ENCODE assay signal across 8 mouse cellular contexts in the genomic region with DNA sequence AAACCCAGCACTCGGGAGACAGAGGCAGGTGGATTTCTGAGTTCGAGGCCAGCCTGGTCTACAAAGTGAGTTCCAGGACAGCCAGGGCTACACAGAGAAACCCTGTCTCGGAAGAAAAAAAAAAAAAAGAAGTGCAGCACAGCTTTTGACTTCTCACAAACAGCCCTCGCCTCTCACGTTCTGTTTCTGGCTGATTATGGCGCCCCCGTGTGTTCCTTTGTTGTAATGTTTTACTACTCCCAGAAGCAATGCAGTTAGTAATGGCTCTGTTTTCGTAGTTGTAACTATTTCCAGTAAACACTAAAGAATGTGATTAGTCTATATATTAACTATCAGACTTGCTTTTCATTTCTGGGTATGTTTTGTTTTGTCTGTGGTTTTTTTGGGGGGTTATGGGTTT. TPM values are rescaled to one million over a fixed set of nuclear protein-coding genes. Genes with fewer than 3 reads are reported as not detected.
DNase-seq lines count a peak whose midpoint lies in the region; ATAC-seq and TF ChIP-seq lines count a peak whose summit lies in the region.
"Not testable (repeated sequence)": the region's sequence is repeated elsewhere in the genome, so short reads cannot be mapped to it uniquely, and the experiment has no call there.

No protein-coding gene starts in this region.

- peak; percentile 41 for TF ChIP-seq CTCF in ES-Bruce4 (IDR thresholded peaks at IDR 0.05; ENCODE audit: low read depth, low read length)
- peak; percentile 47; the same call in 1 of the 2 replicates for TF ChIP-seq CTCF in bone marrow macrophage, adult 2 months (IDR thresholded peaks at IDR 0.05; ENCODE audit: low read depth, low read length)
- peak; percentile 71 for TF ChIP-seq CTCF in heart, postnatal 0 days (IDR thresholded peaks at IDR 0.05; ENCODE audit: low read depth)
- peak; percentile 75 for TF ChIP-seq CTCF in liver, embryonic 14.5 days (IDR thresholded peaks at IDR 0.05; ENCODE audit: low read depth)

- not testable (repeated sequence) for ATAC-seq in embryonic facial prominence, embryonic 11.5 days (replicated peaks; ENCODE audit: insufficient number of reproducible peaks, low FRiP score, low TSS enrichment, low read depth); liver, embryonic 14.5 days (ENCODE audit: insufficient read depth)
- peak; percentile 44; the same call in 1 of the 2 replicates for ATAC-seq in heart, postnatal 0 days (ENCODE audit: insufficient read depth, low read depth)
- ATAC-seq in neutrophil, adult 5-6 weeks (ENCODE audit: extremely low read depth, insufficient number of reproducible peaks, low FRiP score, poor library complexity, severe bottlenecking): peak; percentile 87

- 22% methylated on average over 8 of the region's 8 CpGs for WGBS in embryonic facial prominence, embryonic 11.5 days
- WGBS in heart, postnatal 0 days: 12% methylated on average over 8 of the region's 8 CpGs
- 14% methylated on average over 8 of the region's 8 CpGs for WGBS in liver, embryonic 14.5 days (ENCODE audit: insufficient replicate concordance)

- DNase-seq in embryonic facial prominence, embryonic 11.5 days (ENCODE audit: low spot score): peak; percentile 88
- peak; percentile 72 for DNase-seq in heart, postnatal 0 days (ENCODE audit: low spot score)
- peak; percentile 77 to 80 for DNase-seq in kidney, postnatal 4 days
- peak; percentile 39 to 58 (median 45) for DNase-seq in liver, embryonic 14.5 days (ENCODE audit: low read depth in 3 of 3, low spot score in 3 of 3)
- peak; percentile 79 for DNase-seq in testis, postnatal 10 days (ENCODE audit: low spot score)

- not testable (repeated sequence) for H3K9ac ChIP-seq in ES-Bruce4 (ENCODE audit: low read depth, poor library complexity, severe bottlenecking); embryonic facial prominence, embryonic 11.5 days (replicated peaks; ENCODE audit: low read length); heart, postnatal 0 days (replicated peaks; ENCODE audit: low read depth, low read length); liver, embryonic 14.5 days (replicated peaks)

- H3K36me3 ChIP-seq in ES-Bruce4 (ENCODE audit: control insufficient read depth, insufficient read depth, low read length, poor library complexity, severe bottlenecking); embryonic facial prominence, embryonic 11.5 days (replicated peaks; ENCODE audit: control insufficient read depth, insufficient read depth, low read depth, low read length); heart, postnatal 0 days (replicated peaks; ENCODE audit: control insufficient read depth, insufficient read depth, low read length); liver, embryonic 14.5 days (replicated peaks; ENCODE audit: control insufficient read depth, insufficient read depth, low read depth): not testable (repeated sequence)

- TF ChIP-seq POLR2A in ES-Bruce4 (IDR thresholded peaks at IDR 0.05; ENCODE audit: insufficient read depth, low read length); bone marrow macrophage, adult 2 months (IDR thresholded peaks at IDR 0.05; ENCODE audit: borderline replicate concordance, low read depth, low read length): not testable (repeated sequence)

- TF ChIP-seq EP300 in ES-Bruce4 (IDR thresholded peaks at IDR 0.05; ENCODE audit: insufficient read depth, low read depth, low read length); heart, postnatal 0 days (IDR thresholded peaks at IDR 0.05; ENCODE audit: low read depth); liver, embryonic 14.5 days (IDR thresholded peaks at IDR 0.05; ENCODE audit: low read depth): not testable (repeated sequence)

- H3K4me2 ChIP-seq in embryonic facial prominence, embryonic 11.5 days (ENCODE audit: low read depth, low read length); heart, postnatal 0 days (ENCODE audit: low read depth, low read length); liver, embryonic 14.5 days (ENCODE audit: low read depth): not testable (repeated sequence)

- H3K4me1 ChIP-seq in ES-Bruce4 (ENCODE audit: control insufficient read depth, insufficient read depth, low read length); bone marrow macrophage, adult 2 months (ENCODE audit: control insufficient read depth, insufficient read depth, low read length); embryonic facial prominence, embryonic 11.5 days (ENCODE audit: control insufficient read depth, insufficient read depth, low read length); heart, postnatal 0 days (ENCODE audit: control insufficient read depth, insufficient read depth); liver, embryonic 14.5 days (replicated peaks; ENCODE audit: control insufficient read depth in 2 of 2, insufficient read depth in 2 of 2, low read length in 1 of 2): not testable (repeated sequence)

- not testable (repeated sequence) for H3K27ac ChIP-seq in ES-Bruce4 (ENCODE audit: insufficient read depth, low read length); bone marrow macrophage, adult 2 months (ENCODE audit: insufficient read depth, low read depth, low read length); embryonic facial prominence, embryonic 11.5 days (replicated peaks; ENCODE audit: low read depth, low read length); heart, postnatal 0 days (ENCODE audit: low read depth); liver, embryonic 14.5 days

- H3K9me3 ChIP-seq in ES-Bruce4 (replicated peaks; ENCODE audit: control insufficient read depth, insufficient read depth, low read length, poor library complexity, severe bottlenecking); embryonic facial prominence, embryonic 11.5 days (replicated peaks; ENCODE audit: control insufficient read depth, low read length); heart, postnatal 0 days (replicated peaks; ENCODE audit: control insufficient read depth, low read length); liver, embryonic 14.5 days (ENCODE audit: control insufficient read depth, low read length): not testable (repeated sequence)

- H3K4me3 ChIP-seq in ES-Bruce4 (ENCODE audit: low read depth, low read length): 0 out of 2 replicates have a peak overlapping the region, but pooled peaks have one; percentile 6
- not testable (repeated sequence) for H3K4me3 ChIP-seq in bone marrow macrophage, adult 2 months (ENCODE audit: insufficient read depth, low read length); embryonic facial prominence, embryonic 11.5 days (ENCODE audit: low read depth, low read length); heart, postnatal 0 days (ENCODE audit: low read depth, low read length); liver, embryonic 14.5 days (ENCODE audit: insufficient read depth in 1 of 2, low read depth in 2 of 2, low read length in 2 of 2)

- H3K27me3 ChIP-seq in ES-Bruce4 (ENCODE audit: control insufficient read depth, insufficient read depth, low read length, poor library complexity, severe bottlenecking); embryonic facial prominence, embryonic 11.5 days (ENCODE audit: control insufficient read depth, insufficient read depth, low read length); heart, postnatal 0 days (ENCODE audit: control insufficient read depth, insufficient read depth, low read length); liver, embryonic 14.5 days (ENCODE audit: control insufficient read depth, insufficient read depth, low read length): not testable (repeated sequence)

RNA-seq across cellular contexts. Expression of gene Rnft1, which starts 20.2 kb away (rescaled TPM):
- 25.0 and 30.3 TPM in 2 replicates for polyA plus RNA-seq in ES-Bruce4 (2011; ENCODE audit: insufficient read depth, insufficient read length, low read depth, missing spikeins)
- polyA plus RNA-seq in bone marrow macrophage, adult 2 months (2012; ENCODE audit: insufficient read depth, insufficient read length, missing spikeins): 45.3 and 52.5 TPM in 2 replicates
- polyA plus RNA-seq in embryonic facial prominence, embryonic 11.5 days (2014; fragmentation: Nextera tagmentation; extraction: Ambion mirVana): 33.4 and 33.8 TPM in 2 replicates
- 9.1 and 26.9 TPM in 2 replicates for total RNA-seq in heart, postnatal 0 days (2014; rRNA removed; ENCODE audit: low replicate concordance)
- polyA plus RNA-seq in heart, postnatal 0 days (2015; fragmentation: Nextera tagmentation; extraction: Ambion mirVana): 31.3 and 31.4 TPM in 2 replicates
- 2.2 and 3.2 TPM in 2 replicates for polyA plus RNA-seq in liver, embryonic 14.5 days (2012; rRNA removed)
- polyA plus RNA-seq in liver, embryonic 14.5 days (2014; fragmentation: Nextera tagmentation; extraction: Ambion mirVana): 15.9 and 17.0 TPM in 2 replicates
- total RNA-seq in neutrophil, adult 5-6 weeks (2017): 15.2 and 19.8 TPM in 2 replicates
